ENCODE assay signal across 24 mouse cellular contexts in the genomic region with DNA sequence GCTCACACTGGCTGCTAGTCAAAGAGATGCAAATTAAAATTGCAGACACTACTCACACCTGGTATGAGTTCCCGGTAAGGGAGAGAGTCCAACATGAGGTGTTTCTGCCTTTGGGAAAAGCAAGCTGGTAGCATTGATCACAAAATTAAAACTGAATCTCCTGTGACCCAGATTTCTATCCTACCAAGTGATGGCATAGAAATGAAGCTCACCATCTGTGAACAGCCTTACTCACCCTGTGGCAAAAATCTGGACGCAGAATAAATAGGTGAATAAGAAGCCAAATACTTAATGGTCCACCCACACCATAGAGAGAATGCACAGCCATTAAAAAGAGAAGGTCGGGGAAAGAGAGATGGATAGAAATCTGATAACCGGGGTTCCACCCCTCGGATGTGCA.
DNase-seq lines count a peak whose midpoint lies in the region; ATAC-seq lines count a peak whose summit lies in the region.
"Had no signal": no experiment of that assay in that cellular context is flagged by ENCODE, and none has a peak within 500 bp of the region (broad histone marks: within the 10 kb centered on the region; RNA-seq: fewer than 3 reads in every experiment).

No protein-coding gene starts in this region.

- 89% methylated on average over 5 of the region's 5 CpGs for WGBS in forebrain, embryonic 11.5 days

- H3K27ac ChIP-seq in forebrain, embryonic 11.5 days (ENCODE audit: low read depth, low read length) = no peak overlapping the region
- H3K27ac ChIP-seq: forebrain, embryonic 10.5 days; hindbrain, embryonic 10.5 days; hindbrain, embryonic 13.5 days; intestine, embryonic 15.5 days had no signal

- no peak overlapping the region for H3K9ac ChIP-seq in forebrain, embryonic 11.5 days (ENCODE audit: low read length)
- H3K9ac ChIP-seq: forebrain, postnatal 0 days; hindbrain, embryonic 13.5 days; intestine, embryonic 15.5 days had no signal

- ATAC-seq in forebrain, embryonic 11.5 days (replicated peaks; ENCODE audit: low FRiP score) = no peak
- ATAC-seq: CD4-positive, CD25-positive, alpha-beta regulatory T cell, adult 4 months; forebrain, embryonic 14.5 days; forebrain, postnatal 0 days; hindbrain, embryonic 16.5 days; intestine, embryonic 15.5 days had no signal

- no peak overlapping the region for H3K4me3 ChIP-seq in forebrain, embryonic 11.5 days (ENCODE audit: low read depth, low read length)
- H3K4me3 ChIP-seq: forebrain, embryonic 10.5 days; hindbrain, embryonic 10.5 days; hindbrain, embryonic 13.5 days; intestine, embryonic 15.5 days had no signal

- DNase-seq in cerebellum, adult 11-12 months = peak; percentile 64
- no peak for DNase-seq in cerebellum, postnatal 14 days
- DNase-seq in cerebellum, adult 18-20 months = peak; percentile 59 to 61
- DNase-seq in cerebellum, adult 8-10 months = peak; percentile 60
- peak; percentile 48 for DNase-seq in cerebellum, postnatal 25 days
- DNase-seq in frontal cortex, postnatal 36 days (ENCODE audit: low spot score in 2 of 2) = no peak
- no peak for DNase-seq in left cerebral cortex, adult 9 months (ENCODE audit: low spot score in 2 of 2)
- DNase-seq in forebrain, embryonic 11.5 days (ENCODE audit: low spot score) = no peak
- DNase-seq: adrenal gland, adult 2 months; adrenal gland, postnatal 14 days; forebrain, postnatal 0 days; gastrocnemius, postnatal 10 days; gastrocnemius, postnatal 36 days; heart, postnatal 36 days; kidney, adult 11 months; kidney, adult 8-10 months had no signal

- no peaks in the 10 kb centered on the region for H3K9me3 ChIP-seq in forebrain, embryonic 11.5 days (ENCODE audit: control insufficient read depth, low read length)
- H3K9me3 ChIP-seq: forebrain, embryonic 10.5 days; hindbrain, embryonic 10.5 days; hindbrain, embryonic 13.5 days; intestine, embryonic 15.5 days had no signal

- H3K36me3 ChIP-seq in forebrain, embryonic 11.5 days (ENCODE audit: control insufficient read depth, insufficient read depth, low read length) = no peaks in the 10 kb centered on the region
- H3K36me3 ChIP-seq: forebrain, embryonic 10.5 days; hindbrain, embryonic 10.5 days; hindbrain, embryonic 13.5 days; intestine, embryonic 15.5 days had no signal

- no peaks in the 10 kb centered on the region for H3K27me3 ChIP-seq in forebrain, embryonic 11.5 days (ENCODE audit: control insufficient read depth, insufficient read depth, low read length)
- H3K27me3 ChIP-seq: intestine, embryonic 15.5 days had no signal

- H3K4me1 ChIP-seq in forebrain, embryonic 11.5 days (replicated peaks; ENCODE audit: control insufficient read depth, insufficient read depth, low read length) = no peaks in the 10 kb centered on the region; the same call in 1 of the 2 replicates
- H3K4me1 ChIP-seq: intestine, embryonic 15.5 days had no signal

- H3K4me2 ChIP-seq in forebrain, embryonic 11.5 days (ENCODE audit: low read depth, low read length, severe bottlenecking) = no peak overlapping the region
- H3K4me2 ChIP-seq: heart, embryonic 11.5 days; hindbrain, embryonic 13.5 days; intestine, embryonic 15.5 days had no signal

Comparison
In these comparisons a context has a peak if more than half of its experiments do, and no peak if none do; other contexts are left out.
1. DNase-seq: peak in cerebellum, adult 11-12 months (single experiment), cerebellum, adult 18-20 months (2 of 2), cerebellum, adult 8-10 months (single experiment) and cerebellum, postnatal 25 days (2 of 2); none in cerebellum, postnatal 14 days (0 of 2), frontal cortex, postnatal 36 days (0 of 2), left cerebral cortex, adult 9 months (0 of 2) and forebrain, embryonic 11.5 days (single experiment).